Mouse (Mus musculus) CH12.LX (cell line): Measurements from ENCODE around the gene Cnih3. TPM values are rescaled to one million over a fixed set of nuclear protein-coding genes. Genes with fewer than 3 reads are reported as not detected.

Source experiments
- DNase-seq: peaks from one replicate; pipeline ENCODE4 v3.0.0-alpha.2; 2013; ENCODE audit errors: extremely low read depth
- H3K27ac ChIP-seq: 2 replicates; pipeline ENCODE4 v1.5.1; 2012; ENCODE audit warnings: low read depth, mild to moderate bottlenecking, control low read depth, moderate library complexity; ENCODE audit not compliant: insufficient read depth
- H3K27me3 ChIP-seq: replicated peaks from 2 replicates; pipeline ENCODE3; 2012; ENCODE audit warnings: inconsistent platforms
- H3K36me3 ChIP-seq, 2 experiments: replicated peaks in 1 of 2; 2 replicates each; pipeline versions ENCODE3 to v1.6.1; 2012; ENCODE audit warnings: inconsistent platforms in 1 of 2, low read length in 1 of 2, mild to moderate bottlenecking in 1 of 2, mixed read lengths in 1 of 2, moderate library complexity in 1 of 2; ENCODE audit not compliant: control insufficient read depth in 1 of 2, insufficient read depth in 1 of 2
- H3K4me1 ChIP-seq, 2 experiments: 2 replicates each; pipeline ENCODE4 v1.6.1; 2012; ENCODE audit warnings: inconsistent platforms in 1 of 2, moderate library complexity in 1 of 2; ENCODE audit not compliant: insufficient read depth in 2 of 2, control insufficient read depth in 1 of 2
- H3K4me2 ChIP-seq: 2 replicates; pipeline ENCODE4 v1.6.1; 2012; ENCODE audit warnings: low read depth, mild to moderate bottlenecking, control low read depth; ENCODE audit not compliant: poor library complexity, insufficient read depth, severe bottlenecking
- H3K4me3 ChIP-seq, 3 experiments: fragments of 150-350 bp in 1 of 3; sonication (generic) in 1 of 3; replicated peaks in 1 of 3; 2 replicates each; pipeline versions ENCODE3 to v1.5.1; 2011 to 2012; ENCODE audit warnings: low read depth in 2 of 3, low read length in 2 of 3, mild to moderate bottlenecking in 2 of 3, moderate library complexity in 2 of 3, control low read depth in 1 of 3, improper control_type of control experiment in 1 of 3, inconsistent platforms in 1 of 3, mixed read lengths in 1 of 3; ENCODE audit not compliant: poor library complexity in 1 of 3
- H3K79me2 ChIP-seq: replicated peaks from 2 replicates; pipeline ENCODE4 v1.6.1; 2012; ENCODE audit warnings: mild to moderate bottlenecking, moderate library complexity; ENCODE audit not compliant: control insufficient read depth, poor library complexity, insufficient read depth, severe bottlenecking; ENCODE audit errors: extremely low read depth
- H3K9ac ChIP-seq: 2 replicates; pipeline ENCODE4 v1.6.1; 2012; ENCODE audit warnings: low read depth, mild to moderate bottlenecking, control low read depth, moderate library complexity; ENCODE audit not compliant: insufficient read depth
- H3K9me3 ChIP-seq: replicated peaks from 2 replicates; pipeline ENCODE3; 2012; ENCODE audit warnings: low read length, inconsistent platforms, mixed read lengths
- BHLHE40 ChIP-seq: IDR thresholded peaks from 2 replicates; pipeline ENCODE4 v1.6.1; 2011; ENCODE audit warnings: mild to moderate bottlenecking, low read depth, low read length, improper control_type of control experiment
- CHD1 ChIP-seq: IDR thresholded peaks from 2 replicates; pipeline ENCODE4 v1.6.1; 2012; ENCODE audit warnings: low read depth, low read length, improper control_type of control experiment, inconsistent platforms
- E2F4 ChIP-seq: IDR thresholded peaks from 2 replicates; pipeline ENCODE4 v1.6.1; 2011; ENCODE audit warnings: low read depth, low read length, improper control_type of control experiment; ENCODE audit not compliant: insufficient replicate concordance
- ELF1 ChIP-seq: IDR thresholded peaks from 2 replicates; pipeline ENCODE4 v1.6.1; 2014; ENCODE audit warnings: low read depth, mild to moderate bottlenecking, inconsistent platforms, low read length, improper control_type of control experiment
- ETS1 ChIP-seq: conservative IDR thresholded peaks from 2 replicates; pipeline ENCODE4 v1.6.1; 2012; ENCODE audit warnings: low read depth, mild to moderate bottlenecking, inconsistent platforms, low read length, improper control_type of control experiment, moderate library complexity
- GABPA ChIP-seq: IDR thresholded peaks from 2 replicates; pipeline ENCODE4 v1.6.1; 2012; ENCODE audit warnings: low read depth, low read length, improper control_type of control experiment, inconsistent platforms; ENCODE audit not compliant: insufficient replicate concordance
- HCFC1 ChIP-seq: IDR thresholded peaks from 2 replicates; pipeline ENCODE4 v1.6.1; 2012; ENCODE audit warnings: low read depth, mild to moderate bottlenecking, inconsistent platforms, low read length, improper control_type of control experiment
- JUN ChIP-seq: IDR thresholded peaks from 2 replicates; pipeline ENCODE4 v1.6.1; 2011; ENCODE audit warnings: low read depth, mild to moderate bottlenecking, low read length, improper control_type of control experiment, moderate library complexity; ENCODE audit not compliant: insufficient read depth
- JUND ChIP-seq: conservative IDR thresholded peaks from 2 replicates; pipeline ENCODE4 v1.6.1; 2011; ENCODE audit warnings: low read depth, low read length, improper control_type of control experiment
- KAT2A ChIP-seq: IDR thresholded peaks from 2 replicates; pipeline ENCODE4 v1.6.1; 2012; ENCODE audit warnings: low read length, improper control_type of control experiment, inconsistent platforms; ENCODE audit not compliant: insufficient replicate concordance
- MAFK ChIP-seq: IDR thresholded peaks from 2 replicates; pipeline ENCODE4 v1.6.1; 2011; ENCODE audit warnings: low read length, improper control_type of control experiment; ENCODE audit not compliant: insufficient replicate concordance
- MEF2A ChIP-seq: IDR thresholded peaks from 2 replicates; pipeline ENCODE4 v1.6.1; 2014; ENCODE audit warnings: low read depth, mild to moderate bottlenecking, inconsistent platforms, low read length, improper control_type of control experiment, borderline replicate concordance
- MYC ChIP-seq: IDR thresholded peaks from 2 replicates; pipeline ENCODE4 v1.6.1; 2011; ENCODE audit warnings: low read depth, mild to moderate bottlenecking, improper control_type of control experiment, low read length
- NELFE ChIP-seq: IDR thresholded peaks from 2 replicates; pipeline ENCODE4 v1.6.1; 2011; ENCODE audit warnings: low read depth, low read length, improper control_type of control experiment
- NRF1 ChIP-seq: IDR thresholded peaks from 2 replicates; pipeline ENCODE4 v1.6.1; 2014; ENCODE audit warnings: low read depth, mild to moderate bottlenecking, inconsistent platforms, low read length, improper control_type of control experiment, moderate library complexity
- PAX5 ChIP-seq: IDR thresholded peaks from 2 replicates; pipeline ENCODE4 v1.6.1; 2012; ENCODE audit warnings: low read length, inconsistent platforms, mixed read lengths
- POLR2A ChIP-seq: IDR thresholded peaks from 2 replicates; pipeline ENCODE4 v1.6.1; 2011; ENCODE audit warnings: low read depth, mild to moderate bottlenecking, improper control_type of control experiment, low read length
- RAD21 ChIP-seq: IDR thresholded peaks from 2 replicates; pipeline ENCODE4 v1.6.1; 2011; ENCODE audit warnings: low read depth, mild to moderate bottlenecking, low read length, improper control_type of control experiment, moderate library complexity
- TBP ChIP-seq: conservative IDR thresholded peaks from 2 replicates; pipeline ENCODE4 v1.6.1; 2011; ENCODE audit warnings: low read depth, low read length, improper control_type of control experiment
- TCF12 ChIP-seq: IDR thresholded peaks from 2 replicates; pipeline ENCODE4 v1.6.1; 2014; ENCODE audit warnings: low read depth, mild to moderate bottlenecking, inconsistent platforms, low read length, improper control_type of control experiment
- UBTF ChIP-seq: IDR thresholded peaks from 2 replicates; pipeline ENCODE4 v1.6.1; 2012; ENCODE audit warnings: low read depth, mild to moderate bottlenecking, inconsistent platforms, low read length, improper control_type of control experiment, moderate library complexity
- ZC3H11A ChIP-seq: IDR thresholded peaks from 2 replicates; pipeline ENCODE4 v1.6.1; 2012; ENCODE audit warnings: low read depth, mild to moderate bottlenecking, inconsistent platforms, low read length, improper control_type of control experiment
- ZKSCAN1 ChIP-seq: IDR thresholded peaks from 2 replicates; pipeline ENCODE4 v1.6.1; 2012; ENCODE audit warnings: low read depth, inconsistent platforms, low read length, improper control_type of control experiment, borderline replicate concordance
- ZMIZ1 ChIP-seq: IDR thresholded peaks from 2 replicates; pipeline ENCODE4 v1.6.1; 2012; ENCODE audit warnings: low read depth, mild to moderate bottlenecking, inconsistent platforms, low read length, improper control_type of control experiment
- dilution Hi-C: fragments of 300-500 bp; cut with MboI; formaldehyde crosslinking; loops from 2 replicates; pipeline ENCODE4 v1.14.3; 2020; ENCODE audit warnings: low sequenced_read_pairs; ENCODE audit not compliant: extremely low pct_unique_long_range_greater_than_20kb, extremely low pct_ligation_motif_present
- in situ Hi-C: fragments of 300-500 bp; cut with MboI; formaldehyde crosslinking; loops from 3 replicates; pipeline ENCODE4 v1.14.3; 2019; ENCODE audit warnings: low sequenced_read_pairs, low pct_ligation_motif_present, low pct_unique_long_range_greater_than_20kb, mixed read lengths
- polyA plus RNA-seq: library from polyadenylated mRNA; unstranded; fragments of >175 nt; gene quantifications from 2 replicates; pipeline ENCODE4 v1.2.1, GENCODE M21; 2012; ENCODE audit warnings: low read depth; ENCODE audit not compliant: insufficient read length
- total RNA-seq, 2 experiments: library from RNA; depleted of rRNA; stranded (reverse); fragments of 300-350 nt in 1 of 2; fragments of >200 nt in 1 of 2; gene quantifications; 2 replicates each; pipeline ENCODE4 v1.2.3; 2012 to 2014

Gene Cnih3
- total and polyA plus RNA-seq, 3 experiments = not detected

DNA sequence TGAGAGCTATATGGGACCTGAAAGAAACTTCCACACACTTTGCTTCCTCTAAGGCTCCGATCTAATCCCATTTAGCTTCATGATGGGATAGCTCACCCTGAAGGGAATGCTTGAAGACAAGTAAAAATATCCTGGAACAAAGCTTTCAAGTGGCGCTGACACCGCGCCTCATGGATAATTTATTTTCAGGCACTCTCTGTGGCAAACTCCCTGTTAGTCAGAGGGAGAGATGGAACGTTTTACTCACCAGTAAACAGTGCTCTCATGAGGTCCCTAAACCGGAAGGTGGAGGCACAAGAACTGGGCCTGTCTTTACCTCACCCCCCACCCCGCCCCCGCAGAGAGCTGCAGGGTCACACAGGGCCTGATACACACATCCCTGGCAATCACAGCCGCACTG is 64.4 kb downstream of the Cnih3 start:
- no peak overlapping the region for H3K4me2 ChIP-seq
- H3K36me3 ChIP-seq = no peaks in the 10 kb centered on the region
- no peaks in the 10 kb centered on the region for H3K27me3 ChIP-seq
- TF ChIP-seq KAT2A (no peak), MYC (no peak), ELF1 (no peak), CHD1 (no peak), E2F4 (no peak), ZKSCAN1 (no peak), RAD21 (no peak), GABPA (no peak), TBP (no peak), MAFK (no peak), JUND (no peak), TCF12 (no peak), ZC3H11A (no peak), ZMIZ1 (no peak), BHLHE40 (no peak)
- TF ChIP-seq, all 38 proteins: peak for 0
- Histone ChIP-seq H3K79me2 (no peaks in the 10 kb centered on the region), H3K9me3 (no peaks in the 10 kb centered on the region), H3K4me1 (peaks cover 3 to 5% of the 10 kb centered on the region in 2 experiments; a peak in 1 of 4 replicates), H3K4me3 (no peak overlapping the region), H3K9ac (no peak overlapping the region), H3K27ac (no peak overlapping the region)
- dilution Hi-C loops = no loop called here
- no peak for DNase-seq
- in situ Hi-C loops = no loop called here

DNA sequence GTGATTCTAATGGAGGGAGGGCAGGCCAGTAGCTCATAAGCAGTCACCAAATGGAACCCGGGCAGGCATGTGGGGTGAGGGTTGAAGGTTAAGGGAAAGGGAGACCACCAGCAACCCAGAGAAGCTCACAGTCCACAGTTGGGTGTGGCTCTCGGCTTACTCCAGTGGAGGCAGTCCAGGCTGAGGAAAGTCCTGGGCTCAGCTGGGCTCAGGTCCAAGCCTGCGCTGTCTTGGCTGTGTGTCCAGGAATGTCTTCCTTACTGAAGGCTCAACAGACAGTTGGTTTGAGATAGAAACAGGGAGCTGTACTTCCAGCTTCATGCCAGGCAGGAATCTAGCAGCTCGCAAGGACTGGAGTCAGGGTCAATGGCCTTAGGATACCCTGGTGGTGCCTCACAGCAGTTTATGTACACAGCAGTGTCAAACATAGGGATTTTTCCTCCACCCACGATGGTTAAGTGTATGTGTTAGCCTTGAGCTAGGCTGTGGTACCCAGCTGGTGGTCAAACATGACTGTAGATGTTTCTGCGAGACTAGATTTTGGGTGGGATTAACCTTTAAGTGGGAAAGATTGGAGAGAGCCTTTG is 65.6 kb downstream of the Cnih3 start:
- no peaks in the 10 kb centered on the region for H3K79me2 ChIP-seq
- in situ Hi-C loops = no loop called here
- no peaks in the 10 kb centered on the region for H3K9me3 ChIP-seq
- no peak overlapping the region for H3K27ac ChIP-seq
- DNase-seq = no peak
- no peak overlapping the region for H3K4me2 ChIP-seq
- TF ChIP-seq NELFE = no peak
- no peak for TF ChIP-seq UBTF
- no peak for TF ChIP-seq ZC3H11A
- no peak for TF ChIP-seq PAX5
- TF ChIP-seq POLR2A = no peak
- no peak for TF ChIP-seq ZKSCAN1
- no peak for TF ChIP-seq HCFC1
- no peak for TF ChIP-seq NRF1
- no peak for TF ChIP-seq TBP
- TF ChIP-seq MEF2A = no peak
- TF ChIP-seq ELF1 = no peak
- no peak for TF ChIP-seq ETS1
- TF ChIP-seq JUN = no peak
- TF ChIP-seq, all 38 proteins: peak for 0
- Histone ChIP-seq H3K9ac (no peak overlapping the region), H3K4me1 (peaks cover 3 to 5% of the 10 kb centered on the region in 2 experiments; a peak in 1 of 4 replicates), H3K36me3 (no peaks in the 10 kb centered on the region), H3K4me3 (no peak overlapping the region), H3K27me3 (no peaks in the 10 kb centered on the region)
- dilution Hi-C loops = no loop called here
